Mouse (Mus musculus): ENCODE data around the gene 2410004P03Rik.

- TF ChIP-seq CTCF (IDR thresholded peaks at IDR 0.05; ENCODE audit: control insufficient read depth, insufficient read depth, insufficient replicate concordance, low read depth, low read length) (no peak), POLR2A (IDR thresholded peaks at IDR 0.05; ENCODE audit: control insufficient read depth, low read depth, low read length) (no peak)
Observed at GRCm38 (mm10) chr12:17012067-17012899, 756 bp upstream of the 2410004P03Rik start.

Measured in testis, adult 2 months (tissue).